Mouse (Mus musculus) ovary, postnatal 14 days (tissue): ENCODE data around the gene Thap7.
"Not testable (repeated sequence)": the region's sequence is repeated elsewhere in the genome, so short reads cannot be mapped to it uniquely, and the experiment has no call there.

Experiments
- DNase-seq: peaks from one replicate; pipeline ENCODE4 v3.0.0; 2022; ENCODE audit warnings: low spot score

The Thap7 gene

DNA sequence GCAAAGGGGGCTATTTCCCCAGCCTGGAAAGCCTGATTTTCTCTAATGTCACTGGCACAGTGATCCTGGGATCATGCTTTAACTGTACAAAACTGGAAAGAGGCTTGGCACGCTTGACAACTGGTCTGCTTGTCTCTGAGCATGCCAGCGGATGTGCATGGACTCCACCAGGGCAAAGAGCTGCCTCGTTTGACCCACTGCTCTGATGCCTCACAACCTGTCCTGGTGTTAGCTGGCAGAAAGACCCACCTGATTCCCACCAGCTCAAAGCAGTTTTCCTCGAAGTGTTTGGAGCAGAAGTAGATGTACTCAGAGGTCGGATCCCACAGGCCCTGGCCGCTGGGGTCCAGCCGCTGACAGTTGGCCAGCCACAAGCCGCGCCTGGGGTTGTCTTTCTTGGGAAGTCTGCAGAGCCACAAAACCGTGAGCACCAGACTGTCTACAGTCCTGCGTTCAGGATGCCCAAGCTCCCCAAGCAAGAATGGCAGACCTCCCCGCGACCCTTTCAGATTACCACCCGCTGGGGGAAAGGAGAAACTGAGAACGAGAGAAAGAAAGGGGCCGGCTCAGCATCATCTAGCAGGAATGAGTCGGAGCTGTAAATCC lies 852 bp downstream of the Thap7 start:
- DNase-seq = no peak

DNA sequence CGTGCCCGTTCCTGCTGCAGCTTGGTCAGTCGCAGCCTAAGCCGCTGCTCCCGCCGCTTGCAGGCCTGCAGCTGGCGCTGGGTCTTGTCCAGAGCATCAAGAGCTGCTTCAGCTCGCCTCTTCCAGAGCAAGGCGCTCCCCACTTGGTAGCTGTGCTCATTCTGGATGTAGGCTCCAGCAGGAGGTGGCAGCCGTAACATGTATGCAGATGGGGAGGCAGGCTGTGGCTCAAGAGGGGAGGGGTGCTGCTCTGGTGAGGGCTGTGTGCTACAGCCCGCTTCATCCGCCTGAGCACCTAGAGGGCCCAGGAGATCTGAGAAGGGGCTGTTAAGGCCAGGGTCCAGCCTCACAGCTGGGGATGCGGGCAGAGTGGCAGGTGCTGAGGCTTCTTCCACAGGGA lies 2.7 kb downstream of the Thap7 start:
- DNase-seq = no peak

DNA sequence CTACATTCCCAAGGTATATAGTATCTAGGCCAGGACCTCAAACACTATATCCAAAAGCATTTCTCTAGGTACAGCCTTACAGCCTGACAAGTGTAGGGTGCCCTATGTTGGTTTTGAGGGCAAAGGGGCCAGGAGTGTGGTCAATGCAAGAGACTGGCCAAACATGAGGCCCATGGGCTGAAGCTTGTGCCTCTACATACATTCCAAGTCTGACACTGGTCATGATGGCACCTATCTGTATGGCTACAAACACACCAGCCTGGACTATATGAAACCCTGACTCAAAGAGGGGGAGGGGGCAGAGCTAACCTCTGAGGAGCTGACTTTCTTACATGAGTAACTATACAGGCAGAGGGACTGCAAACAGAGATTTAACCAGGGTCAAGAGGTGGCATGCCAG lies 3.3 kb downstream of the Thap7 start:
- DNase-seq = no peak

DNA sequence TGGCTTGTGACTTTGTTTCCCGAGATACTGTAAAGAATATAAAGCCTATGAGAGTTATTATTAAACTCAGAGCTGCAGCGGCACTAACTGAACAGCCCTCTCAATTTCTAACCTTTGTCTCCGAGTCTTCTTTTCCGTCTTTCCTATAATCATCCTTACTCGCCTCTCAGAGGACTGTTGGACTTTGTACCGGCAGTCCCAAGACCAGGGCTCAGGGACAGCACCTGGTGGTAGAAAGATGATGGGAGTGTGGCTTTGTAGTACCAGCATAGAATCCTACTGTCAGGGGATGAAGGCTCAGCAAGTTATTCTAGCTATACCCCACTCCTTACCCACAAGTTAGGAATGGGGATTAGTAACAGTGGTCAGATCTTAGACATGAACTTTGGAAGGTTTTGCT lies 4.7 kb downstream of the Thap7 start:
- DNase-seq = no peak

DNA sequence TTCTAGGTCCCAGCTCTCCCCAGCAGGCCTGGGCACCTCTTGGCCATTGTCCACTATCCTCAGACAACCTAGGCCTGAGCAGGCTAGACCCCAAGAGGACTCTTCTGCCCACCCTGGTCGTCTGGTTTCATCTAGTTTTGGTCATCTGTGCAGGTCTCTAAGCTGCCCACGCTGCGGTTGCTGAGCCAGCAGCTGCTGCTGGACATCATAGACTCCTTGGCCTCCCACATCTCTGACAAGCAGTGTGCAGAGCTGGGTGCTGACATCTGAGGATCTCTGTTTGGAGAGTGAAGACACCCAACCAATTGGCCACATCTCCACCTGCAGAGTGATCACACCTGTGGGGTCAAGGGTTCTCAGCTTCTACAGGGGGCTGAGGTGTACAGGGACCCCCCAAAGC lies 5.4 kb downstream of the Thap7 start:
- DNase-seq = no peak

DNA sequence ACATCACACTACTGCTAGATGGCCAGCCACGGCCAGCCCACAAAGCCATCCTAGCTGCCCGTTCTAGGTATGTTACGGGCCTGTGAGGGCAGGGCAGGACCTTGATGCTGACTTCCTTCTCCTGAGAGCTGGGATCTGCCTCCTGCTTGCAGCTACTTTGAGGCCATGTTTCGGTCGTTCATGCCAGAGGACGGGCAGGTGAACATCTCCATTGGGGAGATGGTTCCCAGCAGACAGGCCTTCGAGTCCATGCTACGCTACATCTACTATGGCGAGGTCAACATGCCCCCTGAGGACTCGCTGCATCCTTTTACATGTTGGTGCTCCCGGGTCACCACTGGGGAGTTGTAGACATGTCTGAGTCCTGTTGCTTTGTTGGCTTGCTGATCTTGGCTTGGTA lies 6.8 kb downstream of the Thap7 start:
- no peak for DNase-seq

DNA sequence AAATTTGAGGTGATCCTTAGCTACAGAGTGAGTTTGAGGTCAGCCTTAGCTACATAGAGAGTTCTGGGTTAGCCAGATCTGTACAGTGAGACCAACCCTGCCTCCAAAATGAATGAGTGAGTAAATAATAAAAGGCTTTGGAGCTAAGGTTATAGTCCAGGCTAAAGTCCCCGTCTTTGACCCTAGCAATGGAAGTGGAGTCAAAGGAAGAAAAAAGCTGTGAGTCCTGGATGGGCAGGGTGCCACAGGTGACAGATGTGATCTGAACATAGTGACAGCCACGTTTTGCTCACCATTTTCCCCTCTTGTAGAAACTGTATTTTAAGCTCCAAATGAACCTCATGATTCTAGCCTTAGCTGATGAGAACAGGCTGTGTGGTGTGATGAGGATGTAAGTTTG lies 12.0 kb downstream of the Thap7 start:
- no peak for DNase-seq

DNA sequence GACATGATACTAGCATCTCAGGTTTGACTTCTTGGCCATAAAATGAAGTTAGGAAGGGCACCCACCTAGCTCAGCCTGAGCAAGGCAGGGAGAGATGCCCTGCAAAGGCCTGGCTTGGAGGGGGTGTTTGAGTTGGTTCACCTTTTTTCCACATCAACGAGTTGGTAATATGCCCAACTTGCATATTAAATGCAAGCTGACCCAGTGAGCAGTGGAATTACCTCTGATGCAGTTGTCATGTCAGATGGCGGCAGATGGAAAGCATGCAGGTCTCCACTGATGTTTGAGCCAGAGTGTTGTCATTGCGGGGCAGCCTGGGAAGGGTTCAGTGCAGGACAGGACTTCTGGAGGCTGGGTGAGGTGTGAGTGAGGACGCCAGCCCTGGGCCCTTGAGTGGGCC lies 19.5 kb downstream of the Thap7 start:
- no peak for DNase-seq

DNA sequence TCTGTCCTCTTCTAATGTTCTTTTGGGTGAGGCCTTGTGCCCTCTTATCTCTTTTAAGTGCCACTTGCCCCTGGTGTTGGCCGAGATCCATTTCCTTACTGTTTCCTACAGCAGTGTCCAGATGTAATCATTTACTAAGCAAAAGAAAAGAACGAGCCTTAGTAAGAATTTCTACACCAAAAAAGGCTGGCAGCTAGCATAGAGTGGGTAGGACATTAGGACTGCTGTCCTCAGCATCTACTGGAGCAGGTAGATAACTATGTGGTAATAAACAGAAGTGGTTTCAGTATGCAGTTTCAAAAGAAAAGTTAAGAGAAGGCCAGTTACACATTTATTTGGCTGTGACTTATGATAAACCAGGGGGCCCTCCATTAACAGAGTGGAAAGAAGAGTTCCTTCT lies 20.2 kb downstream of the Thap7 start:
- no peak for DNase-seq

DNA sequence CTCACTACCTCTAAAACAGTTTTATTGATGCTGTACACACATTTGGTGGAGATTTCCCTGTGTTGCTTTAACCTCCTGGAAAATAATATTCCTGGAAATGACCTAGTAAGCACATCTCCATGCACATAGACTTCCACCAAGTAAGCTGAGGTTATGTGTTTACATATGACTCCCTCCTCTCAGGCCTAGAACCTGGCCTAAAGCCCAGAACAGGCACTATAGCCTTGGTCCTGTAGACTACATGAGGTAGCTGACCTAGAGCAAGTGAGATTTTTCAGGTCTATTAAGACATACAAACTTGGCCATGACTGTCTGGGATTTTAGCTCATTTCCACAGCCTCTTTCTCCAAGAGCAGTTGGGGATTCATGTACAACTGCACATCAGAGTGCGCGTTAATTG lies 20.8 kb downstream of the Thap7 start:
- no peak for DNase-seq

DNA sequence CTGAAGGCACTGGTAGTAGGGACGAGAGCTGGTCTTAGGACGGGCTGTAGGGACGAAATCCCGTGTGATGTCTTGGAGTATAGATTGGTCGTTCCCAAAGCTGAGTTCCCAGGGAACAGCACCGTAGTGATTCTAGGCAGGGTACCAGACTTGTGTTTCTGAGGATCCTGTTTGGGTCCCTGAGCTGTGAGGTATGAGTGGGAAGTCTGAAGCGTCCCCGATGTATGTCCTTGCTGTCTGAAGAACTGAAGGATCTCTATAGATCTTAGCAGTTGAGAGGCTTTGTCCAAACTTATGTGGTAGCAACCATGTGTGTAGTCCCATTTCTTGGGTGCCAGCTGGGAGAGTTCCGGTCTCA lies 21.7 kb downstream of the Thap7 start:
- no peak for DNase-seq

DNA sequence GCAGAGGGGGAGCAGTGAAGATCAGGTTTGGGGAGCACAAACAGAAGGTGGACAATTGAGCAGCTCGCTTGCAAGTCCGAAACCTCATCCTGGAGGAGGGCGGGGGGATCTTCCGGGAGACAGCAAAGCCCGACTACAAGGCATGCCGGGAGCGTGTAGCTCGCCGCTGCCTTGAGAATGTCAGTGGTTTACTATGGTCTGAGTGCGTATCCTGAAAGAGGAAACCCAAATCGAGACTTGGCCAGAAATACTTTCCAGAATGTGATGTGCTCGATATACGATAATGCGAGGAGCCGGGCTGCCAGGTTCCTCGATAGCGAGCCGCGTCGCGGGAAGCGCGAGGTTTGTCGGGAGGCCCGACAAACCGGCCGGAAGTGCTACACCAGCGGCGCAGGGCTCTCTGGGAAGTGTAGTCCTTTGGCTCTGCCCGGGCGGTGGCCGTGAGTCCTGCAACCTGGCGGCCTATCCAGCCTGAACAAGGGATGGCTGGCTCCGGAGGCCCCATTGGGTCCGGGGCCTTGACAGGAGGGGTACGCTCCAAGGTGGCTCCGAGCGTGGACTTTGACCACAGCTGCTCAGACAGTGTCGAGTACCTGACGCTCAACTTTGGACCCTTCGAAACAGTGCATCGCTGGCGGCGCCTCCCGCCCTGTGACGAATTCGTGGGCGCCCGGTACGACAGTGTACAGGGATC lies 22.2 kb downstream of the Thap7 start, which contains the start of gene Lztr1:
Gene Lztr1, plus strand, starts transcription at position 143 of the 694 bp plus-strand sequence.
- DNase-seq = peak; percentile 81

DNA sequence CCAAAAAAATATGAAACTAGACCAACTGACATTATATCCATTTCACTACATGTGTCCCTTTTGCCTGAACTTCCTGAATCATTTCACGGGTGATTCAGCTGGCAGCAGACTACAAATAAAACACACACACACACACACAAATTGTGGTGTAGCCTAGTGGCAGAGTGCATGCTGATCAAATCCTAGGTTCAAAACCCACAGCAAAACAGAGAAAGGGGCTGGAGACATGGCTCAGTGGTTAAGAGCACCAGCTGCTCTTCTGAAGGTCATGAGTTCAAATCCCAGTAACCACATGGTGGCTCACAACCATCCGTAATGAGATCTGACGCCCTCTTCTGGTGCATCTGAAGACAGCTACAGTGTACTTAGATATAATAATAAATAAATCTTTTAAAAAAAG lies 22.9 kb downstream of the Thap7 start:
- DNase-seq = not testable (repeated sequence)

DNA sequence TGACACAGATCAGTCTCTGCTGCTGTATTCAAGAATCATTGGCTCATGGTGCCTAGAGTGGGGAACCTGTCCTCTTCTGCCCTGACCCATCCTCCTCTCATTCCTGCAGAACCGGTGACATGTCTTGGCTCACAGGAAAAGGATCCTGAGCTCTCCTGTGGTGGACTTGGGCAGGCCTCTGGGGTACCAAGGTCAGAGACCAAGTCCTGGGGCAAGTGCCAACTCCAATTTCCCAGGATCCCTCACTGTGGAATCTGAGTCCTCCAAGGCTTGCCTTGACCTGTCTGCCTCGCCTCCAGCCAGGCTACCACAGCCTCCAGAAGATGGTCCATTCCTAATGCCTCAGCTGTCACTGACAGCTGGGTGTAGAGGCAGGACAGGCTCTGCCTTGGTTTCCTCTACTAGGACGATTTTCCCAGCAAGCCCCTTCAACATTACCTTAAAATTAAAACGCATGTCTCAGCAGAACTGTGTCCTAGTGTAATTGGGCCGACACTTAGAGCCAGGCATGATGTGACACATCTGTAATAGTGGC lies 23.9 kb downstream of the Thap7 start:
- no peak for DNase-seq

DNA sequence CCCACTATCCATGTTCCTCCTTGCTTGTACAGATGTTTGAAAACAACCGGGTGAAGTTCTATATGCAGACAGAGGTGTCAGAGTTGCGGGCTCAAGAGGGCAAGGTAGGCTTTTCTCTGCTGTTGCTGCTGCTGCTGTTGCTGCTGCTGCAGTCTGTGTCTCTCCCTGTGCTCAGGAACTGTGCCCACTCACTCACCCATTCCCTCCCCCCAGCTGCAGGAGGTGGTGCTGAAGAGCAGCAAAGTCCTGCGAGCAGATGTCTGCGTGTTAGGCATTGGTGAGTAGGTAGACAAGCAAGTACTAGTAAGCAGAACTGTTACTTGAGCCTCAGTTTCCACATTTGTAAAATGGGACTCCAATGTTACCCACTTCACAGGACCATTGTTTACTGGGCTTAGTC lies 28.3 kb downstream of the Thap7 start:
- DNase-seq = no peak

DNA sequence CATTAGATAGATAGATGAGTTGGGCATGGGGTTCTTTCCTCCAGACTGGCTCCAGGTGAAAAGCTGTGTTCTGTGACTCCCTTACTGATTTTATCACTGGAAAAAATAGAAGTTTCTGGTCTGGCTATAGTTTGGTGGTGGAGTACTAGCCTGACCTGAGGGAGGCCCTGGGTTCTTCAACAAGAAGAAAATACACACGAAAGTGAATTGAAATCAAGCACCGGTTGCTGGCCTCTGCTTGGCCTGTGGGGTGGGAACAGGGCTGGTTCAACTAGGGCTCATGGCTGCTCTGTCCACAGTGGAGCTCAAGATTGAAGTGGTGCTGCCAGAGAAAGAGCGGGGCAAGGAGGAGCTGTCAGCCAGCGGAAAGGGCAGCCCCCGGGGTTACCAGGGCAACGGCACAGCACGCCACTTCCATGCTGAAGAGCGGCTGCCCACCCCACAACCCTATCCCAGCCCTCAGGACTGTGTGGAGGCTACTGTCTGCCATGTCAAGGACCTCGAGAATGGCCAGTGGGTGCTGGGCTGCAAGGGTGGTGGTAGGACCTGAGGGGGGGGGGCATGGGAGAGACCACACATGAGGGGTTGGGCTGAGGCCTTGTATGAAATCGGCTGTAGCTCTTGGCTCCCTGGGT lies 31.6 kb downstream of the Thap7 start:
- no peak for DNase-seq

DNA sequence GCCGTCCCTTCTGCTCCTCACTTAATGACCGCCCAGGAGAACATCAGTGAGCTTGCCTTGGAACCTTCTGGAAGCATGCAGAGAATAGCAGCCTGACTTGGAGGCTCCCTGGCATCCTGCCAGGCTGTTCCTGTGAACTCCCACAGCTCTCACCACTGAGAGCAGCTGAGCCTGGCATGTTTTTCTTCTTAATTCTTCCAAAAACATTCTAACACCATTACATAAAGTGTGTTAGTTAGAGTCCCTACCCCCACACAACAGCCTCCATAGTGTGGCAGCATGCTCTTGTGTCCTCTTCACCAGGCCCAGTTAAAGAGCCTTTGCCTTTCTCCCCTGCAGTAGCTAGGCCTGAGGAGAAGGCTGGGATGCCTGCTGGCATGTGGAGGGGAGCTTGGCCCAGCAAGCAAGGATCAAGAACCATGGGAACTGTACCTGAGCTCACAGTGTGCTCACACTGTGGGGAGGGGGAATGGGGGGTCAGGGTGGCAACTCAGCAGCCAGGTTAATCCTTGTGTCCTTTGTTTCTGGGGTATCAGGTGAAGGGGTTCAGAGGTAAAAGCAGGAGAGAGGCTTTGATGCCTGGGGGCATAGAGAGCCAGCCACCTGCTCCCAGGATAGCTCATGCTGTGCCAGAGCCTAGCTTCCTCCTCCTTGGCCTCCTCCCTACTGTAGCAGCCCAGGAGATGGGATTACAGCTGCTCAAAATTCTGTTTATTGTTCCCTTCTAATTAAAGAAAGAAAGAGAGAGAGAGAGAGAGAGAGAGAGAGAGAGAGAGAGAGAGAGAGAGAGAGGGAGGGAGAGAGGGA lies 34.2 kb downstream of the Thap7 start:
- DNase-seq = peak; percentile 54

DNA sequence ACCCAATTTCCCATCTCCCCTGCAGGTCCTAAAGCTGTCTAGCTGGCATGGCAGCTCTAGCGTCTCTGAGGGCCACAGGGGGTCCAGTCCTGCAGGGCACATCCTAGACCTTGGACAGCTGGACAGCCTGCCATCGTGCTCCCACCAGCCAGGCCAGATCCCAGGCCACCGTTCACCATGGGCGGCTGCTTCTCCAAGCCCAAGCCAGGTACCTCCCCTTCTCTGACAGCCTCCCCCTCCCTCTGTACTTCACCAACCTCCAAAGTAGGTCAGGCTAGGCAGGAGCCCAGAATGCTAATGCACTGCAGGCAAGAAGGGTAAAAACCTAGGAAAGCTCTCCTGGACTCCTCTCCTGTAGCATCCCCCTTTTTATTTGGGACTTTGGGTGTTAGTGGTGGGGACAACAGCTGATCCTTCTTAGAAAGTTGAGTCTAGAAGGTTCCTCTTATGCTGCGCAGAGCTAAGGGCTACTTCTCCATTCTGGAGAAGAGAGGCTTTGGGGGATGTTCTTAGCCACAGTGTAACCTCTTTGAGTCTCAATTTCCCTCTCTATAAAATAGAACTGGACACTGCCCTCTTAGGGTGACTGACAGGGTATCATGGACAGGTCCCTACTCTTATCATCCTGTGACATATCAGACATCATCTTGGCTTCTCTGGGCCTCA lies 38.9 kb downstream of the Thap7 start:
- no peak for DNase-seq

DNA sequence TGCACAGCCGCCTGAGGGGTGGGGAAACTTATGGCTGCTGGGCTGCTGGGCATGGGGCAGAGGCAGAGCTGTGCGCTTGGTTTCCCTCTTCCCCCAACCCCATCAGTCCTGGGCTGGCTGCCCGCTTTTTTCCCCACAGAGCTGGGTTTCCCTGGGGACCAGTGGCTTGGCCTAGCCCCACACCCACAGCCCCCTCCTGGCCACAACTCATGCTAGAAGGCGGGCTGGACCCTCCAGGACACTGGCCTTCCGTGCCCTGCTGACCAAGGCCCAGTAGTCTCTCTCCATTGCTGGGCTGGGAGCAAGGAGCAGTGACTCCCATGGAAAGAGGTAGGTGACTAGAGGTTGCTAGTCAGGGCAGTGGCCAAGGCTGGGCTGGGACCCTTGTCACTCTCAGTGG lies 39.8 kb downstream of the Thap7 start:
- no peak for DNase-seq

DNA sequence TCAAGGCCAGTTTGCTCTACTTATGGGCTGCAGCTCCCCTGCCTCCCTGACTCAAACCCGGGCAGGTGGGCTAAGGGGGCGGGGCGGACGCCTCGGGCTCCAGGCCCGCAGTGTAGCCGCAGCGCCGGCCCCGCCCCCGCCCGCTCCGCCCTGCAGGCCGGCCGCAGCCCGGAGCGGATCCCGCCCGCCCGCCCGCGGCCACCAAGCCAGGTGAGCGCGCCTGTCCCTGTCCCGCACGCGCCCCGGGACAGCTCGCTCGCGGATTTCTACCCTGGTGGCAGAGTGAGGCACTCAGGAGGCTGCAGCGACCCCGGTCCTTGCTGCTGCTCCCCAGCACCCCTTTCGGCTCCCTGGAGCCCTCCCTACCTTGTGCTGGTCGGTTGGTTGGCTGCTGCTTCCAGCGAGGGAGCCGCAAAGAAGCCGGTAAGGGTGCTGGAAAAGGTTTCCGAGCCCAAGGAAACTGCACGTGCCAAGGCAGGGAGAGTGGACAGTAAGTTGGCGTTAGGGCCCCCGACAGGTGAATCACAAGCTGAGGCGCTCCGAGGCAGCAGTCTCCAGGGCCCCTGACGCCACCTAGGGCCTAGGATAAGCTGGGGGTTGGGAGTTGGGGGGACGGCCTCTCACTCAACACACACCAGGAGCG lies 41.3 kb downstream of the Thap7 start, which contains the start of gene Aifm3:
Gene Aifm3, plus strand, starts transcription at position 143 of the 643 bp plus-strand sequence.
- DNase-seq = no peak
